Mouse (Mus musculus): ENCODE data around the gene Foxq1.

Gene Foxq1

DNA sequence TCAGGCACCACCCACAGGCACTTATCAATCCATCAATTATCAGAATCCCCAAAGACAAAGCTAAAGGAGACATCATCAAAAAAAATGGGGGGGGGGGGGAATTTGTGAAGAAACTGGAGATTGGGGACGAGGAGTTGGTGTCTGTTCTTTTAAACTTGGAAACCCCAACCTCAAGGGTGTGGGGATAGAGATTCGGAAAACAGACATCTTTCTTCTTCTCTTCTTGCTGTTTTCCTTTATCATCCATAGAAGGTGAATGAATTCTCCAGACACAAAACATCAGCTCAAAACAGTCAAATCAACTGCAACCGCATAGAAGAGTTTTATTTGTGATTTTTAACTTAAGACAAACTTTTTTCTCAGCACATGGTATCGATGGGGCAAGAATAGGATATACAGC lies at the start of gene Foxq1:
TSS of gene Foxq1 (plus strand) at position 301 of the 400 bp plus-strand sequence.
- DNase-seq: no peak

GRCm38 (mm10) chr13:31506494-31507167 lies 49.3 kb upstream of the Foxq1 start:
- no peak for DNase-seq

DNA sequence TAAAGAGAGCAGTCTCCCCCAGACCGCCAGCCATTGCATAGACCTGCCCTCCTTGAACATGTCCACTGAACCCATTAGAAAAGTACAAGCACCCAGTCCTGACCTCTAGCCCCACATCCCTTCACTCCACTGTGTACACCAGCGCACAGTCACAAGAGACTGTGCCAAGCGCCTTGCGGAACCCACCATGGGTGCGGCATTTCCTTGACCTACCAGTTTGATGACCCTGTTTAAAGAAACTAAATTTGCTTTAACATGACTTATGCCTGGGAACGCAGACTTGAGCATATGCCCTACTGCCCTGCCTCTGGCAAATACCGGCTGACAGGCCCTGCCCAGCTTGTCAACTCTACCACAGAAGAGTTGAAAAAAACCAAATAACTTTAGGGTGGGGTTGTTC lies 40.7 kb upstream of the Foxq1 start:
- DNase-seq: no peak

GRCm38 (mm10) chr13:31518411-31518886 lies 37.5 kb upstream of the Foxq1 start:
- DNase-seq: no peak

DNA sequence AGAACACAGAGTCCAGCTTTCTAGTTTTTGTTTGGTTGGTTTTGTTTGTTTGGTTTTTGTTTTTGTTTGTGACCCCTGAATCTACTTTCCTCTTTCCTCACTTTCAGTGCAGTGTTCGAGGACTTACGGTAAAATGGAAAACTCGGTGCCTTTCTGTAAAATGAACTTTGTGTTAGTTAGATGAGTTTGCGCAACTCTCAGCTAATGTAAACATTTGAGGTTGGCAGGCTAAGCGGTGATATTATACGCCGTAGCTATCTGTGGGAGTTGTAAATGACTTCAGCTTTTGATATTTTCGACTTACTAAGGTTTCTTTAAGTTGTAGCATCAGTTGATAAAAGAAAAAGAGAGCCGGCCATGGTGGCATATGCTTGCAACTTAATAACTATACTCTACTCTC lies 37.0 kb upstream of the Foxq1 start:
- DNase-seq: no peak

DNA sequence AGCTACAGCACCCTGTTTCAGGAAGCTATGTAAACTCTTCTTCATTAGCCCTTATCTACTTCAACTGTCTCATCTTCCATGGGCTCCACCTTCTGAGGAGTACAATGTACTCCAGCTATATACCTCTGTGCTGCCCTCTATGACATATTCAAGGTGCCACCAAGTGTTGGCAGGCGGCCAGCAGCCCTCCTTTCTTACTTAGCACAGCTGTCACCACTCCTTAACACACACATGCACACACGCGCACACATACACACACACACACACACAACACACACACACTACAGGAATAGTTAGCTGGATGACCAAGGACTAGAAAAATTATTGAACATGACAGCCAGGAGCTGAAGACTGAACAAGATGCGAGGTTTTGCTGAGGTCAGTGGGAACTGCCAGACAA lies 31.0 kb upstream of the Foxq1 start:
- DNase-seq: no peak

- DNase-seq: no peak
Observed at GRCm38 (mm10) chr13:31531186-31531585, 24.7 kb upstream of the Foxq1 start.

GRCm38 (mm10) chr13:31531651-31532061 lies 24.3 kb upstream of the Foxq1 start:
- DNase-seq: peak; percentile 39

DNA sequence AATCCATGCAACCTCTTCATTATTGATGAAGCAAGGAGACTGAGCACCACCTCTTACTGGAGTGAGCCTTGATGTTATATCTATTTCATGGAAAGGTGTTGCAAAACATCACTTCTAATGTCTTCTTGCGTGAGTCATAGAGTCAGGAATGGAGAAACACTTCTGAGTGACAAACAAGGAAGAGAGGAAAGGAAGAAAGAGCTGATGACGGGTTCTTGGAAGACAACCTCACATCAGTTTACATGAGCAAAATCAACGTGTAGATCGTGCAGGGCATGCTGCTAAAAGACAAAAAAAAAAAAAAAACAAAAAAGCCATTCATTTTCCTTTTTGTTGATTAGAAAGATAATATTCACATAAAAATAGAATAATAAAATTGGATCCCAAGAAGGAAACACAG lies 21.2 kb upstream of the Foxq1 start:
- DNase-seq: no peak

DNA sequence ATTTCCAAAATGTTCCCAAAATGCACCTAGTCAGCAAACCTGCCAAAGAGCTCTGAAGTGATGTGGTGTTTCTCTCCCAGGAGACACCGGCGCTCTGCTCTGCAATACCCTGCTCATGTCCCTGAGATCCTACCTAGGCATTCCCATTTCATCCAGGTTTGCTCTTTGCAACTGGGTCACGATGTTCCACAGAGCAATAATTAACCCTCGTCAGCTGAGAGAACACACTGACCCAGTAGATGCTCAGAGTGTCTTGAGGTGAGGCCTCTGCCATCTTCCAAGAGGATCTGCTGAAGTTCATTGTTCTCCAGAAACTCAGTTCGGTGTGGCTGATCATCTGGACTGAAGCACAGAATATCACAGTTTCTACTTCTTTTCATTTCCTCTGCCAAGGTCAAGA lies 12.9 kb upstream of the Foxq1 start:
- no peak for DNase-seq

GRCm38 (mm10) chr13:31546784-31547183 lies 9.2 kb upstream of the Foxq1 start:
- no peak for DNase-seq

DNA sequence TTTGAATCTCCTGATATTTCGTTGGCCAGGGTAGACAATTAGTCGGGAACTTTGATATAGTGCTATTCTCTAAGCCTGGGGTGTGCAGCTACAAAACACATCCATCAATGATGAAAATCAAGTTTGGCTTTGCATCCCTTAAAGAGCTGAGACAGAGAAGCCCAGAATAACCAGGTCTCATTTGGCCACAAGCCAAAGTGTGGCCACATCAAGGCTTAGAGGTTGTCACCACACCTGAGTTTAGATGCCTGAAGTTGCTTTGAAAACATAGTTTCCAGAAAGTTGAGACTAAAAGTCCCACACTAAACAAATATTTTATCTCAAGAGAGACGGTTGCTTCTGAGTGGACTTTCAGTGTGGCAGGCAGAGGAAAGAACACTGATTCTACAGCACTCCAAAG lies 8.7 kb upstream of the Foxq1 start:
- no peak for DNase-seq

DNA sequence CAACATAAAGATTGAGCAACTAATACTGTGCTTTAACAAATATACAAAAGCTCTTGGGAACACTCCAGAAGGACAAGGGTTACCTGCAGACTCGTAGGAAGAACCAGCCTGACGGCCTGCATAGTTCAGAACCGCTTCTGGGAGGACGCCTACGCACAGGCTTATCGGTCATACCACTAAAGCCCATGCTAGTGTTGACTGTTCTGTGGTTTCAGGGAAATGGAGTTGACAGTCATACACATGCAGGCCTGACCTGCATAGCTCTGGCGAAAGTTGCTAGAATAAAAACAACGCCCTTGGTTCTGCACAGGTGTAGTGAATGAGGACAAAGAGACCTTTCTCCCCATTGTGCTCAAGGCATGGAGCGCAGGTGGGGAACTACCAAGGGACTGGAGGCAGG lies 8.3 kb upstream of the Foxq1 start:
- no peak for DNase-seq

DNA sequence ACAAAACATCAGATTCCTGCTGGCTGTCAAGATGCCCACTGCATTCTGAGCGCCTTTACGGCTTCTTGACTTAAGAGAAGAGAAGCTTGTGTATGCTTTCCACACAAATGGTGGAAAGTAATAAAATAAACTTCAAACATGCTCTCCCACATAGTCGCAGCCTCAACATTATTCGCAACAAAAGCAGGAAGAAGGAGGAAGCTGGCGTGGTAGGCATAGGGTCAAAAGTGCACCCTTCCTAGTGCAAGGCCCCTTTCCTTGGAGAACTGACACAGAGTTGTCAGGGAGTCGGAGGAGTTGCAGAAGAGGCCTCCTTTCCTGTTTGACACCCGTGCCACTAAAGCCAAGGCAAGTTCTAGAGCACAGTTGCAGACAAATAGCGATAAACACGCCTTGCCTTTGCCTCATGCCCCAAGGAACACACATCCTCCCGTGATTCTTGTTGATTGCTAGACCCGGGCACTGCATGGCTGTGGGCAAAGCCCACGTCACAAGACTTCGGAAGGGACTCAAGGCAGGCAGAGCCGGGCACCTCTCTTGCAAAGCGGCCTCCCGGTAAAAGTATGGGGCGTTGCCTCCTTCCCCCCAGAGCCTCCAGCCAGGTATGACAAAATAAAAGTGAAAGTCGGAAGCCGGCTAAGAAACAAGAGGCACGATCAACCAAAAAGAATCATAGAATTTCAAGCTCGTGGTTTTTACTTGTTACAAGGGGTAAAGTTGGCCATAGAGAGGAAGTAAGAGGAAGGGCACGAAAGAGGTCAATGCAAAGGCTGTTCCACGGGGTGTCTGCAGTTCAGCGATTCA lies 1.2 kb downstream of the Foxq1 start:
- no peak for DNase-seq

DNA sequence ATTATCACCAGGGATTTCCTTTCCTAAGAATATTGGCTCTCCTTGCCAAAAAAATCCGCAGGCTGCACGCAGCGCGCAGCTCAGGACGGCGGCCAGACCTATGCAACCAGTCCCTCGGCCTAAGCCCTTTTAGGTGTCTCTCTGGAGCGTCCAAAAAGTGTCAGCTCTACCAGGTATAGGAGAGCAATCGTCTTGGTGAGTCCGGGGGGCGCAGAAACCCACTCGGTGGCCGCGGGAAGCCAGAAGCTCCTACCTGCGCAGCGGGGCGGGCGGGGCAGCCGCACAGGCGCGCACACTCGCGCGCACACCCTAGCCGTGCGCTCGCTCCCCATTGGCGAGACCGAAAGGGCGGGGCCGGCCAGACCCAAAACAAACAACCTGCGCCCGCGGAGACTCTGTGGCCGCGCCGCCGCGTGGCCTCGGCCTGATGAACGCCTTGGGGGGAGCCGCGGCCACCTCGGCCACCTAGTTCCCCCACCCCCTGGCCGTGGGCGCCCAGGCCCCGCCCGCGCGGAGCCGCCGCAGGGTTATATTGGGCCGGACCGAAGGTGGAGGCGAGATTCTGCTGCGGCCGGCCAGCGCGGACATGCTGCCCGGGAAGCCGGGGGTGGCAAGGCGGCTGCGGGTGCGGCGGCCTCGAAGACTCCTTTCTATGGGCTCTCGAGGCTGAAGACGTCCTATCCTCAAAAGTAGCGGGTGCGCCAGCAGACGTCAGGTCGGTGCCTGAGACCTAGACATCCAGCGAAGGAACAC lies 2.0 kb downstream of the Foxq1 start:
- DNase-seq: peak; percentile 69

DNA sequence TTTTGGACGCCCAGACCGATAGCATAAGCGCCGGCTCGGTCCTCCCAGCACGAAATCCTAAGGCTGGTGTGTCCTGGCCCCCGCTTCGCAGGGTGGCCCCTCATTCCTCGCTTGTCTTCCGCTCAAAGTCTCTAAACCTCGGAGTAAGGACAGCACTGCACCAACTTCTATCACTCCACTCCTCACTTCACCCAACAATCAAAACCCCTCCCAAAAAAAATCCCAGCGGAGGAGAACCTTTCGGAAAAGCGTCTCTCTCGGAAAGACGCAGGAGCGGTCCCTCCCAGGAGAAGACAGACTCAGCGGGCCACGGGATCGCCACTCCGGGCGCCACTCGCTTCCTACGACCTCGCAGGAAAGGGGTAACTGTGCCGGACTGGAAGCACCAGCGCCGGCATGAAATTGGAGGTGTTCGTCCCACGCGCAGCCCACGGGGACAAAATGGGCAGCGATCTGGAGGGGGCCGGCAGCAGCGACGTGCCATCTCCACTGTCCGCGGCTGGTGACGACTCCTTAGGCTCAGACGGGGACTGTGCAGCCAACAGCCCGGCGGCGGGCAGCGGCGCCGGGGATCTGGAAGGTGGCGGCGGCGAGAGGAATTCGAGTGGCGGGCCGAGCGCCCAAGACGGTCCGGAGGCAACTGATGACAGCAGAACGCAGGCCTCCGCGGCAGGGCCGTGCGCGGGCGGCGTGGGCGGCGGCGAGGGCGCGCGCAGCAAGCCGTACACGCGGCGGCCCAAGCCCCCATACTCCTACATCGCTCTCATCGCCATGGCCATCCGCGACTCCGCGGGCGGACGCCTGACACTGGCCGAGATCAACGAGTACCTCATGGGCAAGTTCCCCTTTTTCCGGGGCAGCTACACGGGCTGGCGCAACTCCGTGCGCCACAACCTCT lies 2.8 kb downstream of the Foxq1 start, which contains the start of gene A530084C06Rik:
TSS of gene A530084C06Rik (minus strand) at position 813 of the 898 bp plus-strand sequence.
- peak; percentile 50 for DNase-seq

- peak; percentile 79 for DNase-seq
Observed at GRCm38 (mm10) chr13:31559419-31560144, 3.6 kb downstream of the Foxq1 start.

- no peak for DNase-seq
Observed at GRCm38 (mm10) chr13:31564394-31564793, 8.5 kb downstream of the Foxq1 start.

DNA sequence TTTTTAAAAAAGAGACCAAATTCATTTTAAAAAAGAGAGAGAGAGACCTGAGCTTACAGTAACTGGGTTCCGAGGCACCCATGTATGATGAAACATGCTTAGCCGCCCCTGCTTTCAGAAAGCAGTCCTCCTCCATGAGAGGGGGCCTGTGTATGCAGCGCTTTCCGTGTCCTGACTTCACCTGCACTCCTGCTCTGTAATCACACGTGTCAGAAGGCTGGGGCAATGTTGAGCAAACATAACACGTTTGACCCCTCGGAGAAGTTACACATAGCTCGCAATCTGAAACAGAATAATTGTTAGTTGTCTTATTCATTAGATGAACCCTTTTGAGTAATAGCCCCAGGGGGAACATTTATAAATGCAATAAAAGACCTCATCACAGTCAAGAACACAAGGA lies 11.2 kb downstream of the Foxq1 start:
- DNase-seq: no peak

DNA sequence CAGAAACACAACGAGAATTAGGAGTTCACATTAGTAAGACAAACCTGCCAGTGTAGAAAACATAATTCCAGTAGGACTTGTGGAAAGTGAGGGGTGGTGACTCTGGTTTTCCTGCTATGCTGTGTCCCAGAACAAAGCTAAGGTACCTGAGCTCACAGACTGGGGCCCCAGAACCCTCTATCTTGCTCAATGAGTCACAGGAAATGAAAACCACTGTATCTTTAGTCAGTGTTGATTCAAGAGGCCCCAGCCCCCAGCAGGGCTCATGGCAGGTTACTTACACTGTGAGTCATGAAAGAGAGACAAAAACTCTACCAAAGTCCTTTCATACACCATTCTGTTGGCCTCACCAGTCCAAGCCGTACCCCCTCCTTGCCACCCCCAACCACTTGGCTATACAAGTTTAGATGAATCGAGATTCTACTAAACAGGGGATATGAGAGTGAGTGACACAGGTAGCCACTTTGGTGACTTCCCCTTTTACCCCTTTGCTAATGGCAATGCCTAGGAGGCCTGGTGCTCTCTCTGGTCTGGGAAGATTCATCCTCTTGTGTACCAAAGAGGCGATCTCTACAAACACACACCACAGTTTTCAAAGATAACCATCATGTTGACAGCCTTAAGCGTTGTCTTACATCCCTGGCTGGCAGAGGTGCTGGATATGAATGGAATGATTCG lies 11.8 kb downstream of the Foxq1 start:
- DNase-seq: no peak

Data from embryo, embryonic 11 days (tissue).